Mouse (Mus musculus) adrenal gland, adult 18-20 months (tissue): Measurements from ENCODE around the gene E130208F15Rik. TPM values are rescaled to one million over a fixed set of nuclear protein-coding genes. Genes with fewer than 3 reads are reported as not detected.
A peak's percentile ranks its signal among the peaks of the same experiment; 100 is the strongest.

Experiments used
- DNase-seq, 2 experiments: peaks; one replicate each; pipeline ENCODE4 v3.0.0; 2021 to 2022; ENCODE audit warnings: low spot score in 2 of 2
- total RNA-seq, 2 experiments: library from RNA; stranded (reverse); gene quantifications; 1 replicate in 1 of 2; 2 replicates in 1 of 2; pipeline ENCODE4 v1.2.3; 2021

E130208F15Rik gene
- total RNA-seq, 2 experiments from 2014 or later: 0.63 to 1.0 TPM

DNA sequence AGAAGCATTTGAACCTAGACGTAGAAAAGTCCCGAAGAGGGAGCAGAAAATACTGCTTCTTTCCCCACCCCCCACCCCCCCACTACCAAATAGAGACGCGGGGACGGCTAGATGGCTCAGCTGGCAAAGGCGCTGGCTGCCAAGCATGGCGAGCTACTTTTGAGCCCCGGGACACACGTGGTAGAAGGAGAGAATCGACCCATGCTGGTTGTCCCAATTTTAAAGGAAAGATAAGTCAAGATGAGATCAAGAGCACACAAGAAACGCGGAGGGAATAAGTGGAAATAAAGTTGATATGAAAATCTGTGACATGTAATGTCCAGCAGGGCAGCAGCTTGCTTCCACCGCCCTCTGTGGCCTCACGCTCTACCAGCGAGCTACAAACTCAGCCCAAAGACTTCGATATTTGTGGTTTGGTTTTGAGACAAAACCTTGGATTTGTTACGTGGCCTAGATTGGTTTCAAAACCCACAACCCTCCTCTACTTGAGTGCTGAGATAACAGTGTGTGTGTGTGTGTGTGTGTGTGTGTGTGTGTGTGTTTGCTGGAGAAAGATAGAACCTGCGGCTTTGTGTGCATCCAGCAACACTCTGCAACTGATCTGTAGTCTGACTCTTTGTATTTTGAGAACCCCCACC is 11.2 kb downstream of the E130208F15Rik start:
- DNase-seq: no peak

GRCm38 (mm10) chr7:30333436-30333835 is 11.9 kb downstream of the E130208F15Rik start:
- DNase-seq: peak; percentile 60 to 72

GRCm38 (mm10) chr7:30334563-30334962 is 13.0 kb downstream of the E130208F15Rik start:
- DNase-seq: no peak

GRCm38 (mm10) chr7:30335688-30336087 is 14.1 kb downstream of the E130208F15Rik start:
- no peak for DNase-seq

- DNase-seq: peak; percentile 70 to 73
Measured at GRCm38 (mm10) chr7:30336384-30336783, 14.8 kb downstream of the E130208F15Rik start.

DNA sequence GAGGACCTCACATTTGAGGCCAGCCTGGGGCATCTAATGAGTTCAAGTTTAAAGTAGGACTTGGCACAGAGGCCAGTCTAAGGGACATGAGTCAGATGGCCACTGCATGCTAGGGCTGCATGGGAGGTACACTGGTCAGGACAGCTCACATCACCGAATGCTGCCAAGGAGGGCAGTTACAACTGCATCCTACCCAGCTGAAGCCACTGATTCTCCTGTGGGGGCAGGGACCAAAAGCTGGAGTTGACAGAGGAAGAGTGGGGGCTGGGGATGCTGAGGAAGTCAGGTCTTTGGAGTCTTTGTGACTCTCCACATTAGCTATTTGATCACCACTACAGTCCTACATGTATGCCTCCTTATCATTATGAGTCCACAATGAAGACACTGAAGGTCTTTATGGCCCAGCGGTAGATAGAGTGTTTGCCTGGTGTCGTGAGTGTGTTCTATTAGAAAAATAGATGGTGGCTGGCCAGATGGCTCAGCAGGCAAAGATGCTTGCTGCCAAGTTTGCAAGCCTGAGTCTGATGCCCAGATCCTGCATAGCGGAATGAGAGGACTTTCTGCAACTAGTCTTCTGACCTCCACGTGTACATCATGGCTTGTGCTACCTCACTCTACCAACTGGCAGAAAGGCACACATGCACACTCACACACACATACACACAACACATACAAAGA is 18.0 kb downstream of the E130208F15Rik start:
- no peak for DNase-seq

DNA sequence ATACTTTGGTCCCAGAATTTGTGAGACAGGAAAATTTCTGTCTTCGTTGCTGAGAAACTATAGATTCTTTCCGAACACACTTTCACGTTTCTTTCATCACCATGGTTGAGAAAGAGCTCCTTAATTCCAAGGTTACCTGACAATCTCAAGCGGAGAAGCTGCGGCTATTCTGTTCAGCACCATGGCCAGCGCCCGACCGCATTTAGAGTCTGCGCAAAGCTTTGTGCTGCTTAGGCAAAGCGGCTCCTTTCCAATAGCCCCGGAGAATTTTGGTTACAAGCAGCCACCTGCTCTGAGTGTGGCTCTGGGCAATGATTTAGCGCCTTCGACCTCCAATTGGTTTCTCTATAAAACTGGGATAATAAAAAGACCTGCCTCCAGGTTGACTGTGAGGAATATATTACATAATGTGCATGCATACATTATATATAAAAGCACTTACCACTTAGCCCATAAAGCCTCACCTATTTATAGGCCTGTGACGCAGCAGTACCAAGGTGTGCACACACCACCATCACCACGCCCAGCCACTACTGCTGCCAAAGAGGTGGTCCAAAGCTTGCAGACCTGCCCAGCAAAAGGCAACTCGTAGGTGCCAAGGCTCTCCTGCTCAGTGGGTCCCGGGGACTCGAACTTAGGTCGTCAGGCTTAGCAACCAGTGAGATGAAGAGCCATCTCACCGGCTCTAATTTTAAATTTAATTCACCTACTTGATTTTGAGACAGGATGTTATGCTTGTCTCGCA is 25.3 kb downstream of the E130208F15Rik start:
- peak; percentile 59 to 67 for DNase-seq

GRCm38 (mm10) chr7:30347828-30348227 is 26.3 kb downstream of the E130208F15Rik start:
- DNase-seq: peak; percentile 65 to 70

- peak; percentile 66 to 70 for DNase-seq
Measured at GRCm38 (mm10) chr7:30353279-30353822, 31.8 kb downstream of the E130208F15Rik start.

DNA sequence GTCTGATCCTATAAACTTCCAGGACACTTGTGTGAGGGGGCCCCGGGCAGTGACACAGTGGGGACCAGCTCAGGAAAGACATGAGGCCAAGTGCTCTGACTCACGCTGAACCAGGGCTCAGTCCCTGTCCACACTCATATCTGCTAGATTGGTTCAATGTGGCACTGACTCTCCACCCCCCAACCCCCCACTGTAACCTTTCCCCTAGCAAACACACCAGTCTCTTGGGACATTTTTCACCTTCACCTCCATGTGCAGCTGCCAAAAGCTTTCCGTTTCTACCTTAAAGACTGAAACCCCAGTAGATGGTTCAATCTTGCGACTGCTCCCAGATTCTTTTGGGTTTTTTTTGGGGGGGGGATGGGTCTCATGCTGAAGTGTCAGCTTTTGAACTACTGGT is 32.5 kb downstream of the E130208F15Rik start:
- no peak for DNase-seq

- DNase-seq: no peak
Measured at GRCm38 (mm10) chr7:30358378-30359186, 37.0 kb downstream of the E130208F15Rik start.

DNA sequence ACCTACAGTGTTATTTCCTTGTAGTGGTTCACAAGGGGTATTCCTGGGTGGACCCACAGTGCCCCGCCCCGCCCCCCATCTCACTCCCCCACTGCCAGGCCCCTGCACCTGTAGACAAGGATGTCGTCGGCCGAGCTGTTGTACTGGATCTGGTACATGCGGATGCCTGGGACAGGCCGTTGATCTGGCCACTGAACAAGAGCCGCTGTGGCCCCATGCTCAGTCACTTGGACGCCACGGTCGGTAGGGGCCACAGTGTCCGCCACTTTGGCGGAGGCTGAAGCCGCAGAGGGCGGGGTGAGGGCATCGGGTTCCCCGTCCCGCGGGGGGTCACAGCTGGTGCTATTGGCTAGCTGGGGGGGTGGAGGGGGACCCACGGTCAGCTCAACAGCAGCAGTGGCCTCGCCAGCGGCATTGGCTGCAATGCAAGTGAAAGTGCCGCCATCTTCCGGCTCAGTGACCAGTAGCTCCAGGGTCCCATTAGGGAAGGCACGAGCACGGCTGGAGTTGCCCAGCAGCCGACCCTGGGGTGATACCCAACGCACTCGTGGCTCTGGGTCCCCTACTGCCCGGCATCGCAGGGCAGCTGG is 37.8 kb downstream of the E130208F15Rik start:
- DNase-seq: no peak

GRCm38 (mm10) chr7:30360028-30360427 is 38.5 kb downstream of the E130208F15Rik start:
- DNase-seq: no peak

DNA sequence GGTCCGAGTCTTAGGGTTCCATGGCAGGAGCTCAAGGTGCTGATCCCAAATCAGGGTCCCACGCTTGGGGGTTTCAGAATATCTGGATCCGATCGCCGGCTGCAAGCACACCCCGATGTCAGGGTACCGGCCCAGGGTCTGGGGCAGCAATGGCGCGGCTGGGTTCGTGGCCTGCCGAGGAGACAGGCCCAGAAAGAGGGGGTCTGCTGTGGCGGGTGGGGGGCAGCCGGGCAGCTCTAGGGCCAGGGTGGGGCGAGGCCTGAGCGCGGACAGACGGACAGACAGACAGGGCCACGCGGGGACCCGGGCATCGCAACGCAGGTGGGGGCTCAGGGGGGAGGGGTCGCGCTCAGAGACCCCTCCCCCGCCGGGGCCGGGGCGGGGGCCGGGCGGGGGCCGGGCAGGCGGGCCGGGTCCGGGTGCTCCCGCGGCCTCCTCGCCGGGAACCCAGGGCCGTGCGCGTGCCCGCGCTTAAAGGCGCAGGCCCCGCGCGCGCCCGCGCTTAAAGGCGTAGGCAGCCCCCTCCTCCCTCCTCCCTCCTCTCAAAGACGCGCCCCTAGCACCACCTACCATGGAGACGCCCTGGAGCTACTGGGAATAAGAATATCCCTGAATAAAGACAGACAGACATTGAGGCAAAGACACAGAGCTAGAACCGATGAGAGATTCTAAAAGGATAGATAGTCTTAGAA is 41.3 kb downstream of the E130208F15Rik start, which contains the start of gene Lrfn3:
Gene Lrfn3 (minus strand): TSS at position 121 of the 692 bp plus-strand sequence.
- peak; percentile 36 to 48 for DNase-seq

DNA sequence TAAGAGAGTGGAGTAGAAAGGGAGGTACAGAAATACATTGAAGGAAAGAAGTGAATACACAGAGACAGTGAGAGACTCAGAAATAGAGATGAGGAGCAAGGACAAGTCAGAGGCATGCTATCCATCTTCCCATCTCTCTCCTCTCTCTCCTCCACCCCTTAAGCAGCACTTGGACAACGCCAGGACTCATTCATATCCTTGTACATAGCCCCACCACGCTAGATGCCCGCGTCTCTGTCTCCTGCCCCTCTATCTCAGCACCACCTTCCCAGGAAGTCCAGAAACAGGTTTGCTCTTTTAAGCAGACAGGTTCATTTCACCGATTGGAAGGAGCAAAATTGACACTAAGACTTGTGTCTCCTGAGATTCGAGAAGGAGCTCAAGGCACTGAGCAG is 41.8 kb downstream of the E130208F15Rik start:
- DNase-seq: no peak

GRCm38 (mm10) chr7:30367466-30367865 is 45.9 kb downstream of the E130208F15Rik start:
- no peak for DNase-seq
